Mouse (Mus musculus) lung, postnatal 0 days (tissue): Measurements from ENCODE around the gene Iqsec1. TPM values are rescaled to one million over a fixed set of nuclear protein-coding genes. Genes with fewer than 3 reads are reported as not detected.

Experiments used
- ATAC-seq: fragments of 200-750 bp; cut with Nextera tagmentation; 2 replicates; pipeline ENCODE4 v1.8.0; 2017; ENCODE audit warnings: moderate library complexity
- DNase-seq: peaks from one replicate; pipeline ENCODE4 v3.0.0-alpha.2; 2016; ENCODE audit warnings: low spot score
- H3K27ac ChIP-seq: fragments of 300-500 bp; sonication (generic); 2 replicates; pipeline ENCODE4 v1.5.1; 2014; ENCODE audit warnings: antibody characterized with exemption, mild to moderate bottlenecking, low read length, mixed read lengths
- H3K27me3 ChIP-seq: fragments of 300-500 bp; sonication (generic); replicated peaks from 2 replicates; pipeline ENCODE4 v1.6.1; 2014; ENCODE audit warnings: low read length, mixed read lengths; ENCODE audit not compliant: insufficient read depth
- H3K36me3 ChIP-seq: fragments of 300-500 bp; sonication (generic); 2 replicates; pipeline ENCODE4 v1.6.1; 2014; ENCODE audit warnings: low read length, mixed read lengths; ENCODE audit not compliant: insufficient read depth
- H3K4me1 ChIP-seq: fragments of 300-500 bp; sonication (generic); 2 replicates; pipeline ENCODE4 v1.6.1; 2014; ENCODE audit warnings: antibody characterized with exemption, low read depth, low read length, mixed read lengths; ENCODE audit not compliant: insufficient read depth
- H3K4me2 ChIP-seq: fragments of 300-500 bp; sonication (generic); replicated peaks from 2 replicates; pipeline ENCODE4 v1.6.1; 2014; ENCODE audit warnings: low read depth, mild to moderate bottlenecking, low read length, moderate library complexity, mixed read lengths
- H3K4me3 ChIP-seq: fragments of 300-500 bp; sonication (generic); 2 replicates; pipeline ENCODE4 v1.5.1; 2014; ENCODE audit warnings: low read depth, low read length
- H3K9ac ChIP-seq: fragments of 300-500 bp; sonication (generic); replicated peaks from 2 replicates; pipeline ENCODE4 v1.6.1; 2014; ENCODE audit warnings: low read depth, mild to moderate bottlenecking
- H3K9me3 ChIP-seq: fragments of 300-500 bp; sonication (generic); 2 replicates; pipeline ENCODE4 v1.6.1; 2016; ENCODE audit warnings: low read length, mixed read lengths
- CTCF ChIP-seq: IDR thresholded peaks from 2 replicates; pipeline ENCODE4 v1.5.1; 2016; ENCODE audit warnings: antibody characterized with exemption, mild to moderate bottlenecking
- EP300 ChIP-seq: IDR thresholded peaks from 2 replicates; pipeline ENCODE4 v1.6.1; 2016; ENCODE audit warnings: antibody characterized with exemption, mild to moderate bottlenecking, control low read depth
- WGBS: fragments of 180-500 bp; shearing (Covaris S2); extraction: QIAGEN DNeasy Blood & Tissue Kit; methylation state at CpG from one replicate; pipeline ENCODE4 v1.1.7; 2014; 5-methylcytosine and 5-hydroxymethylcytosine counted together
- polyA plus RNA-seq: library from polyadenylated mRNA; unstranded; fragments of >200 nt; fragmentation: Nextera tagmentation; extraction: Ambion mirVana; gene quantifications from 2 replicates; pipeline ENCODE4 v1.2.1, GENCODE M21; 2015

Iqsec1 gene
- polyA plus RNA-seq, 1 experiment from 2014 or later, result 18.6 TPM

DNA sequence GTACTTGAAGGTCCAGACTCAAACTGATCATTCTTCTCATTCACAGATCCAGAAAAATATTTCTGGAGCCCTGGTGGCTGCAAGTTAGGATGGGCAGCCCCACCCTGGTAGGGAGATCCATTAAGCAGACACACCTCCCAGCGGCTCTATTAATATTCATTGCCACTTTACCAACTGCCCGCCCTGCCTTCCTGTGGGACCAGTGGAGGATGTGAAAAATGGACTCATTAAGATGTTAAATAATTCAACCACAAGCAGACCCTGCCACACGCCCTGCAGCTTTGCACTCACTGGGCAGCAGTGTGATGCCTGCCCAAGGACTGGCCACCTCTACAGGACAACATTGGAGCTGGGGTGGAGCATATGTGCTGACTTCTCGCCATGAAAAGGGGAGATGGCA lies 64.1 kb downstream of the Iqsec1 start:
- Histone ChIP-seq H3K9ac (no peak overlapping the region), H3K36me3 (no peaks in the 10 kb centered on the region), H3K27me3 (no peaks in the 10 kb centered on the region), H3K27ac (no peak overlapping the region), H3K9me3 (no peaks in the 10 kb centered on the region), H3K4me2 (no peak overlapping the region), H3K4me3 (no peak overlapping the region), H3K4me1 (peaks cover 6% of the 10 kb centered on the region; the same call in 1 of the 2 replicates)
- DNase-seq (no peak), ATAC-seq (no peak)
- TF ChIP-seq EP300, result no peak
- no peak for TF ChIP-seq CTCF
- 79% methylated on average over 4 of the region's 4 CpGs for WGBS

DNA sequence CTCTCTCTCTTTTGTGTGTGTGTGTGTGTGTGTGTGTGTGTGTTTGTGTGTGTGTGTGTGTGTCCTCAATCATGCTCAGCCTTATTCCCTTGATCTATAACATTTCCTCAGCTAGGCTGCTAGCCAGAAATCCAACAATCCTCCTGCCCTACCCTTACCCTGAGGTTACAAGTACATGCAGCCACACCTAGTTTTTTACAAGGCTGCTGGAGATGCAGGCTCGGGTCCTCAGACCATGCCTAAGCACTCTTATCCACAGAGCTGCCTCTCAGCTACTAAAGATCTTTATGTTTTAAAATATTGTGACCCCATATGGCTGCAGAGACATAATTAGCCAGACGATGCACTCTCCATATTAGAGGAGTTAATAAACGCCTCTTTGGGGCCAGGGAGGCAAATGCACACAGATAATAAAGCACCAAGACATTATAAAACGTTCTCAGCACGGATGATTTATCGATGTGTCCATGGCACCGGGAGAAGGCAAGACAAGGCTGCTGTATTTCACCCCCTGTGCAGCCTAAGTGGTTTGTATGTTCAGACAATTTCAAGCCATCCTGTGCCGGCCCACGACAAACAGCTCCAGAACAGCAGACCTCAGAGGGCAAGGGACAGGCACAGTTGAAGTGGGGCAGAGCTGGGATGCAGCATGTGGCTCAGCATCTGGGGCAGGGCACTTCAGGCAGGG lies 67.1 kb downstream of the Iqsec1 start:
- TF ChIP-seq CTCF, result no peak
- H3K9me3 ChIP-seq, result no peaks in the 10 kb centered on the region
- ATAC-seq (no peak), DNase-seq (peak; percentile 17)
- peaks cover 6% of the 10 kb centered on the region; the same call in 1 of the 2 replicates for H3K4me1 ChIP-seq
- no peaks in the 10 kb centered on the region for H3K27me3 ChIP-seq
- H3K4me3 ChIP-seq, result no peak overlapping the region
- no peak overlapping the region for H3K27ac ChIP-seq
- no peak overlapping the region for H3K9ac ChIP-seq
- WGBS, result 42% methylated on average over 9 of the region's 9 CpGs
- H3K36me3 ChIP-seq, result no peaks in the 10 kb centered on the region
- no peak overlapping the region for H3K4me2 ChIP-seq

DNA sequence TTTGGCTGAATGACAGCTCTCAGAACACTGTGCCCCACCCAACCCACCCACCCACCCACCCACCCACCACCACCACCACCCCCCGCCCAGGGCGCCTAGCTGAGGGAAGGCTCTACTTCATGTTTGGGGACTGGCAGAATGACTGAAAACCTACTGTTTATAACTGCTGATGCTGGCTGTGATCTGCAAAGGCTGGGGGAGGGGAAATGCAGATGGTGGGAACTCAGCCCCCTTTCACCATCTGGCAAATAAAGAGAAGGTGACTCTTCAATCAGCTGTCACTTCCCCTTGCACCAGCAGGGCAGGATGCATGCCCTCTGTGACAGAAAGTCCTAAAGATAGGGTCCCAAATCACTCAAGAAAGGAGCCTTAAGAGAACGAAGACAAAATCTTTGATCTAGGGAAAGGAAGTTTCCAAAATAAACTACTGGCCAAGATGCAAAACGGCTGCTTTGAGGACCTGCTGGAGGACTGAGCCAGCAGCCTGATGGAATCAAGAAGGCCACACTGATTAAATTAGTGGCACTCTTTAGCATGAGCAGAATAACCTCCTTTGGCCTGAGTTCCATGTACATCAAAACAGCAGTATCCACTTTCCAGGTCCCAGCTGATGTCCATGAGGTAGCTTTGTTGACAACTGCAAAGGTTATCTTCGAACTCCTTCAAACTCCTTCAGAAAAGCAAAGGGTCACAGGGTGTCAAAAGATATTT lies 67.8 kb downstream of the Iqsec1 start:
- DNase-seq (peak; percentile 9), ATAC-seq (no peak)
- peaks cover 6% of the 10 kb centered on the region; the same call in 1 of the 2 replicates for H3K4me1 ChIP-seq
- no peak overlapping the region for H3K4me2 ChIP-seq
- no peak for TF ChIP-seq CTCF
- TF ChIP-seq EP300, result no peak
- H3K4me3 ChIP-seq, result no peak overlapping the region
- H3K27ac ChIP-seq, result no peak overlapping the region
- 27% methylated on average over 5 of the region's 5 CpGs for WGBS
- no peaks in the 10 kb centered on the region for H3K9me3 ChIP-seq
- no peaks in the 10 kb centered on the region for H3K27me3 ChIP-seq
- H3K9ac ChIP-seq, result no peak overlapping the region
- no peaks in the 10 kb centered on the region for H3K36me3 ChIP-seq

DNA sequence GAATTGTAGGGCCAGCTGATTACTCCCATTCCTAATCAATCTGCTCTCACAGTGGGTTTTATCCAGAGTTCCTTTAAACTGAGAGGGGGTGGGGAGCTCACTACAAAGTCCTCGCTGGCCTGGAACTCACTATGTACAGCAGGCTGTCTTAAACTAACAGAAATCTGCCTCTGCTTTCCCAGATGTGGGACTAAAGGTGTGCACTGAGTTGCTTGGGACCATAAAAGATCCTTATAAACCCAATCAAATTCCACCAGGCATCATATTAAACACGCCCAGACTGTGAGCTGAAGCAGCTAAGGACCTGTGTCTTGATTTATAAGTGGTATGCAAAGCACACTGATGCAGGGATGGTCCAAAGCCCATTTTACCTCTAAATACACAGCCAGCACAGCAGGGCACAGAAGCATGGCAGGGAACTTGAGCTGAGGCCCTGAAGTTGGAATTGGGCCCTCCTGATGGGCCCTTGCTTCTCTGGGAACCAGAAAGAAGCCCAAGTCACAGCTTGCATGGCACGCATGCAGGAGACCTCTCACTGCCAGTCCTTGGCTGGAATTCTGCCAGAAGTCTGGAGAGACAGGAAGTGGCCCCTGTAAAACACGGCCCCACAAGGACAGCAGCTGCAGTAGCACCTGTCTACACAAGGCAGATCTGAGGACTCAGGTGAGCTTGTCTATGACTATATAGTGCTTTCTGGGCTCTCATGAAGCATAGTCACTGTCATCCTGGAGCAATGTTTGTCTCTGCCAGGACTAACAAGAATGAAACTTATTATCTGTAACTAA lies 68.7 kb downstream of the Iqsec1 start:
- TF ChIP-seq CTCF (no peak), EP300 (no peak)
- Histone ChIP-seq H3K4me1 (peaks cover 6% of the 10 kb centered on the region; the same call in 1 of the 2 replicates), H3K9ac (no peak overlapping the region), H3K36me3 (no peaks in the 10 kb centered on the region), H3K9me3 (no peaks in the 10 kb centered on the region), H3K4me2 (no peak overlapping the region), H3K27me3 (no peaks in the 10 kb centered on the region), H3K27ac (no peak overlapping the region), H3K4me3 (no peak overlapping the region)
- DNase-seq (no peak), ATAC-seq (no peak)
- whole genome bisulfite sequencing, result 28% methylated on average over 4 of the region's 4 CpGs

DNA sequence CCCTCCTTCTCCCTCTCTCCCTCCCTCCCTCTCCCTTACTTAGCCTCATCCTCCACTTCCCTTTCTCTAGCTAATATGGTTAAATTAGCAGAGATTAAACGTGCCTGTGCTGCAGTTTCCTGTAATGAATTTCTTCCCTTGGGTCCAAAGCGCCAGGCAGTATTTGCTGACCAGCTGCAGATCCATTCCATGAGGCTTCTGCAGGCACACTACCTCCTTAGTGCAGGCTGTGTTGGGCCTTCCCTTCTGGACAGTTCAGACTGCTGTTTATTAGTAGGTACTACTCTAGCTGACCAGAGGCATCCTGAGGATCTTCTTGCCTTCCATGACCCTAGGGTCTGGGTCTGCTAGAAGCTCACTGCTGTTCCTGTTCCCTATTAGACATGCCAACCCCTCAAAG lies 72.9 kb downstream of the Iqsec1 start:
- no peak overlapping the region for H3K4me2 ChIP-seq
- H3K9me3 ChIP-seq, result no peaks in the 10 kb centered on the region
- peaks cover 6% of the 10 kb centered on the region; the same call in 1 of the 2 replicates for H3K4me1 ChIP-seq
- DNase-seq (no peak), ATAC-seq (no peak)
- no peaks in the 10 kb centered on the region for H3K27me3 ChIP-seq
- no peak overlapping the region for H3K27ac ChIP-seq
- WGBS, result 47% methylated on average over 2 of the region's 2 CpGs
- no peak for TF ChIP-seq CTCF
- no peak for TF ChIP-seq EP300
- no peaks in the 10 kb centered on the region for H3K36me3 ChIP-seq
- H3K4me3 ChIP-seq, result no peak overlapping the region
- no peak overlapping the region for H3K9ac ChIP-seq

DNA sequence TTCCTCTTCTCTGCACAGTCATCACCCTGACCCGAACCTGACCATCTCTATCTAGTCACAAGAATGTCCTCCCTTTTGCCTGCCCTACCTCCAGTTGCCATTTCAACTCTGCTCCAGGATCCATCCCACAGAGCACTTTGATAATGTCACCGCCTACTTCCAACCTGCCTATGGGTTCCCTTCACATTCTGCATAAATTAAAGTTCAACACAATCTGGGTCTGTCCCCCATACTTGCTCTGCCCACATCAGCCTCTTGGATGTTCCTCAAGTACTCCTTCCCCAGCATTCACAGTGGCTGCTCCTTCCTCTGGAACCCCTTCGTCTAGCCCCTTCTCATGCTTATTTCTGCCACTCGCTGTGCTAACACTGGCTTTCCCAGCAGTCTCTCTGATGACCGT lies 74.7 kb downstream of the Iqsec1 start:
- Histone ChIP-seq H3K27me3 (no peaks in the 10 kb centered on the region), H3K4me1 (no peaks in the 10 kb centered on the region), H3K4me3 (no peak overlapping the region), H3K9me3 (no peaks in the 10 kb centered on the region), H3K4me2 (no peak overlapping the region), H3K9ac (no peak overlapping the region), H3K36me3 (no peaks in the 10 kb centered on the region), H3K27ac (no peak overlapping the region)
- DNase-seq (no peak), ATAC-seq (no peak)
- 82% methylated on average over 5 of the region's 5 CpGs for WGBS
- TF ChIP-seq CTCF (no peak), EP300 (no peak)
